Mouse (Mus musculus): Measurements from ENCODE around the gene Ppp2r1b.

GRCm38 (mm10) chr9:50942711-50943110, 97.6 kb downstream of the Ppp2r1b start:
- no peak for TF ChIP-seq POLR2A (IDR thresholded peaks at IDR 0.05; ENCODE audit: borderline replicate concordance, extremely low read depth, low read depth, low read length)
- no peak for TF ChIP-seq CTCF (IDR thresholded peaks at IDR 0.05; ENCODE audit: insufficient read depth, low read length)
